Mouse (Mus musculus): Measurements from ENCODE around the gene 4930513O06Rik.

DNA sequence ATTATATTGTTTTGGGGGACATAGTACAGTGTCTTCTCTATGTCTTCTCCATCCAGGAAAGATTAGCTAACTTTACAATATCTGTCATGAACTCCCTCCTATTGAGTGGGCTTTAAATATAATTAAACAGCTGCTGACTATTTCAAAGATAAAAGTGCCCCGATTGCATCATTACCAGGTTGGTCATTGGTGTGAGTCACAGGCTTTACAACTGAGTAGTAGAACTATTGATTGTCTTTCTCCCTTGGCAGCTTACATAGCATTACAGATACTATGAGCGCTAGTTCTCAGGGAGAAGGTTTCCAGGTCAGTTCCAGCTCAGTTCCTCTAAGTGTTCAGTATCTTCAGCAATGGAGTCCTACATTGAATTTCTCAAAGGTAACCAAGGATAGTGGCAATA, 7.5 kb upstream of the 4930513O06Rik start:
- TF ChIP-seq MAFK (IDR thresholded peaks at IDR 0.05; ENCODE audit: insufficient read depth, low read depth, low read length) (no peak), ZNF384 (IDR thresholded peaks at IDR 0.05; ENCODE audit: low read depth, low read length) (no peak)

Data from ES-E14 (cell line).